Mouse (Mus musculus) neural tube, embryonic 11.5 days (tissue): ENCODE measurements around the gene Clic4. TPM values are rescaled to one million over a fixed set of nuclear protein-coding genes. Genes with fewer than 3 reads are reported as not detected.

Experiments
- ATAC-seq: fragments of 200-750 bp; cut with Nextera tagmentation; 2 replicates; pipeline ENCODE4 v1.8.0; 2017; ENCODE audit warnings: moderate number of reproducible peaks, mild to moderate bottlenecking, moderate TSS enrichment, moderate library complexity; ENCODE audit not compliant: insufficient read depth, low FRiP score, low TSS enrichment
- DNase-seq: peaks from one replicate; pipeline ENCODE4 v3.0.0-alpha.2; 2015; ENCODE audit warnings: low spot score
- H3K27ac ChIP-seq: fragments of 300-500 bp; sonication (generic); 2 replicates; pipeline ENCODE4 v1.5.1; 2014; ENCODE audit warnings: low read depth, mild to moderate bottlenecking, low read length
- H3K27me3 ChIP-seq: fragments of 300-500 bp; sonication (generic); 2 replicates; pipeline ENCODE4 v1.6.1; 2014; ENCODE audit warnings: mild to moderate bottlenecking, low read length, mixed read lengths; ENCODE audit not compliant: control insufficient read depth, insufficient read depth
- H3K36me3 ChIP-seq: fragments of 300-500 bp; sonication (generic); 2 replicates; pipeline ENCODE4 v1.6.1; 2014; ENCODE audit warnings: mild to moderate bottlenecking, low read length, moderate library complexity, mixed read lengths; ENCODE audit not compliant: control insufficient read depth, insufficient read depth
- H3K4me1 ChIP-seq: fragments of 300-500 bp; sonication (generic); 2 replicates; pipeline ENCODE4 v1.6.1; 2014; ENCODE audit warnings: low read length, mixed read lengths; ENCODE audit not compliant: control insufficient read depth, insufficient read depth
- H3K4me2 ChIP-seq: fragments of 300-500 bp; sonication (generic); 2 replicates; pipeline ENCODE4 v1.6.1; 2014; ENCODE audit warnings: low read depth, mild to moderate bottlenecking, moderate library complexity
- H3K4me3 ChIP-seq: fragments of 300-500 bp; sonication (generic); 2 replicates; pipeline ENCODE4 v1.5.1; 2014; ENCODE audit warnings: low read depth, low read length
- H3K9ac ChIP-seq: fragments of 300-500 bp; sonication (generic); 2 replicates; pipeline ENCODE4 v1.6.1; 2014; ENCODE audit warnings: mild to moderate bottlenecking, low read length
- H3K9me3 ChIP-seq: fragments of 300-500 bp; sonication (generic); 2 replicates; pipeline ENCODE4 v1.6.1; 2016; ENCODE audit warnings: low read length; ENCODE audit not compliant: control insufficient read depth
- WGBS: fragments of 180-500 bp; shearing (Covaris S2); extraction: QIAGEN DNeasy Blood & Tissue Kit; methylation state at CpG from one replicate; pipeline ENCODE4 v1.1.7; 2014; 5-methylcytosine and 5-hydroxymethylcytosine counted together
- polyA plus RNA-seq: library from polyadenylated mRNA; unstranded; fragments of >200 nt; fragmentation: Nextera tagmentation; extraction: Ambion mirVana; gene quantifications from 2 replicates; pipeline ENCODE4 v1.2.1, GENCODE M21; 2014

Clic4 gene
- polyA plus RNA-seq, 1 experiment from 2014 or later: 157 TPM

- Histone ChIP-seq H3K27ac (no peak overlapping the region), H3K36me3 (no peaks in the 10 kb centered on the region), H3K27me3 (no peaks in the 10 kb centered on the region), H3K4me2 (no peak overlapping the region), H3K9me3 (no peaks in the 10 kb centered on the region), H3K9ac (no peak overlapping the region), H3K4me3 (no peak overlapping the region), H3K4me1 (no peaks in the 10 kb centered on the region; the same call in 1 of the 2 replicates)
- DNase-seq: no peak
- 74% methylated on average over 5 of the region's 5 CpGs for WGBS
- ATAC-seq: no peak
Observed at GRCm38 (mm10) chr4:135309726-135310125, 37.1 kb upstream of the Clic4 start.

DNA sequence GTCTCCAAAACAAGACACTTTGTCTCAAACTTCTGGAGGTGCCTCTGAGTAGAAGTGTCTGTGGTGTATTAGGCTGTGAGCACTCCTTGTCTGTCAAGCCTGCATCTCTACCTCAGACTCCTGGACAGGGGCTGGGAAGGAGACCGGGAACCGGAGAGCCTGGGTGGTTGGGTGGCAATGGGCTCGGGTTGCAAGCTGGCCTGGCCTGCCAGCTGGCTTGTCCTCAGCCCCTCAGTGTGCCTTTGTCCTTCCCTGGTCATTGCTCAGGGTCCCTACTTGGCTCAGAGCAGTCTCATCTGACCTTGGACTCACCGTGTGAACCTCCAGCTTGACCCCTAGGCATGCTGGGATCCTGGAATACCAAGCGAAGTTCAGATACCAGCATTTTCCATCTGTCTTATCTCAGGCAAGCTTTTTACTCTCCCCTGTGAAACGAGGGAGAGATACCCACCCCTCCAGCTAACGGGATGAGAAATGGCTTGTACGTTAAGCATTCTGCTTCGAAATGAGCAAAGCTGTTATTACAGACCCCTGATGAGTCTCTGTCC lies 36.6 kb upstream of the Clic4 start:
- ATAC-seq (no peak), DNase-seq (no peak)
- Histone ChIP-seq H3K4me1 (no peaks in the 10 kb centered on the region; the same call in 1 of the 2 replicates), H3K4me2 (no peak overlapping the region), H3K9me3 (no peaks in the 10 kb centered on the region), H3K27ac (no peak overlapping the region), H3K27me3 (no peaks in the 10 kb centered on the region), H3K4me3 (no peak overlapping the region), H3K36me3 (no peaks in the 10 kb centered on the region), H3K9ac (no peak overlapping the region)
- WGBS: 71% methylated on average over 9 of the region's 9 CpGs

DNA sequence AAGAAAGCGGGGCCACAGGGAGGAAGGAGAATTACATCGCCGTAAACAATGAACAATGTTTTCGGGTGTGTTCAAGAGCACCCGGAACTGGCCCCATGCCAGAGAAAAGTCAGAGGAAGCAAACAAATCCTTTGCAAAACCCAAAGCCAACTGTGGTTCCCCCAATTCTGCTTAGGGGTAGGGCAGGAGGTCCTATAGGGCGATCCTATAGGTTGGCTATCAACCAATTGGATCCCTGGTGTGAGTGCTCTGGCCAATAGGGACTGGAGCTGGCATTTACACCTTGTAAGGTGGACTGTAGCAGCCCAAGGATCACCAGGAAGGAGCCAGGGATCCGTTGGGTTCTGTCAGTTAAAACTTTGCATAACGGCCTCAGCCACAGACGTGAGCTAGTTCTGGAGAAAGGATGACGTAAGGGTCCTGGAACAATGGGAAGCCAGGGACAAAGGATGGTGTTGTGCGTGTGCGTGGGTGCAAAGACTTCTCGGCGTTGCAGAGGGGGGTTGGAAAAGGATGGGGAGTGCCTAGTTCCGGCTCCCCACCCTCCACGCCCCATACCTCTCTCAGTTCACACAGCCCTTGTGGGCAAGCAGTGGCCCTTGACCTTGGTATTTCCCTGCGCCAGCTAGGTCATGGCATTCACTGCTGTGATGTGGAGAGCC lies 34.5 kb upstream of the Clic4 start:
- WGBS: 39% methylated on average over 17 of the region's 17 CpGs
- no peaks in the 10 kb centered on the region; the same call in 1 of the 2 replicates for H3K4me1 ChIP-seq
- H3K36me3 ChIP-seq: no peaks in the 10 kb centered on the region
- H3K9ac ChIP-seq: peak overlapping the region; percentile 35
- no peak overlapping the region for H3K4me3 ChIP-seq
- ATAC-seq (peak; percentile 45; the same call in 1 of the 2 replicates), DNase-seq (peak; percentile 19)
- no peak overlapping the region for H3K27ac ChIP-seq
- no peaks in the 10 kb centered on the region for H3K9me3 ChIP-seq
- no peaks in the 10 kb centered on the region for H3K27me3 ChIP-seq
- H3K4me2 ChIP-seq: peak overlapping the region; percentile 24

- no peaks in the 10 kb centered on the region for H3K9me3 ChIP-seq
- 66% methylated on average over 4 of the region's 4 CpGs for WGBS
- no peaks in the 10 kb centered on the region for H3K36me3 ChIP-seq
- ATAC-seq: no peak
- H3K4me2 ChIP-seq: no peak overlapping the region
- DNase-seq: no peak
- no peaks in the 10 kb centered on the region for H3K27me3 ChIP-seq
- H3K27ac ChIP-seq: no peak overlapping the region
- no peaks in the 10 kb centered on the region; the same call in 1 of the 2 replicates for H3K4me1 ChIP-seq
- no peak overlapping the region for H3K4me3 ChIP-seq
- H3K9ac ChIP-seq: no peak overlapping the region
Observed at GRCm38 (mm10) chr4:135306533-135306932, 33.9 kb upstream of the Clic4 start.

GRCm38 (mm10) chr4:135302261-135302660 lies 29.6 kb upstream of the Clic4 start:
- Histone ChIP-seq H3K4me3 (no peak overlapping the region), H3K9ac (no peak overlapping the region), H3K36me3 (no peaks in the 10 kb centered on the region), H3K9me3 (no peaks in the 10 kb centered on the region), H3K4me2 (no peak overlapping the region), H3K27ac (no peak overlapping the region), H3K27me3 (no peaks in the 10 kb centered on the region), H3K4me1 (no peaks in the 10 kb centered on the region; the same call in 1 of the 2 replicates)
- no peak for DNase-seq
- no peak for ATAC-seq
- 90% methylated on average over 10 of the region's 10 CpGs for WGBS

GRCm38 (mm10) chr4:135301166-135301565 lies 28.6 kb upstream of the Clic4 start:
- no peaks in the 10 kb centered on the region for H3K4me1 ChIP-seq
- no peak overlapping the region for H3K9ac ChIP-seq
- H3K9me3 ChIP-seq: no peaks in the 10 kb centered on the region
- H3K36me3 ChIP-seq: no peaks in the 10 kb centered on the region
- H3K4me2 ChIP-seq: no peak overlapping the region
- no peak overlapping the region for H3K4me3 ChIP-seq
- H3K27ac ChIP-seq: no peak overlapping the region
- WGBS: 98% methylated on average over 3 of the region's 3 CpGs
- ATAC-seq (no peak), DNase-seq (no peak)
- no peaks in the 10 kb centered on the region for H3K27me3 ChIP-seq

DNA sequence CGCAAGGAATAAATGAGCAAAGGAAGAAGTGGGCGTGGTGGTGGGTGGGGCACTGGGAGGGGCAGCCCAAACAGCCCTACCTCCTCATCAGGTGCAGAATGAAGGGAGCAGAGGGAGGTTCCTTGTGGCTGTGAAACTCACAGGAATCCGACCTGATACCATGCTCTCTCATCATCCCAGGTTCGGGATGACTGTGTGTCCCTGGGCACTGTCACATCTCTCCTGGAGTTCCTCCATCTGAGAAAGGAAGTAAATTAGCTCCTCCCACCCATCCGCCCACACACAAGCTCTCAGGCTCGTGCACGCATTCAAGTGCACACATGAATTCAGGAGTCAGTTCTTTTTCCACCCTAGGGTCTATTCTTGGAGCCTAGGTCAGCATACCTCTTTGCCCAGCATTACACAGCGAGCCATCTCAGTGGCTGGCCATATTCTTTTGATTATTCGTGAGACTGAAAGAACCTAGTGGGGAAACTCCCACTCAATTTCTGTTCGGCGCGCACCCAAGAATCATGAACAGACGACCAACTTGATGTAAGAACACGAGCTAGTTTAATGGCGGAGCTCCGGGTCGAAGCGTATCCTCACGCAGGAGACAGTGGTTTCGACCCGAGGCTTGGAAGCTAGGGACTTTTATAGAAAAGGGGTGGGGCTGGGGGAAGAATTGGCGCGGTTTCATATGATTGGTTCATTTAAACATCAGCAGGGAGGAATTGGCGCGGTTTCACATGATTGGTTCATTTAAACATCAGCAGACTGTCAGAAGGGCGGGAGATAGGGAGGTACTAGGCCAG lies 27.8 kb upstream of the Clic4 start:
- no peak overlapping the region for H3K4me3 ChIP-seq
- no peak overlapping the region for H3K4me2 ChIP-seq
- H3K9ac ChIP-seq: no peak overlapping the region
- H3K27ac ChIP-seq: no peak overlapping the region
- H3K36me3 ChIP-seq: no peaks in the 10 kb centered on the region
- H3K27me3 ChIP-seq: no peaks in the 10 kb centered on the region
- no peak for DNase-seq
- no peaks in the 10 kb centered on the region for H3K9me3 ChIP-seq
- no peak for ATAC-seq
- H3K4me1 ChIP-seq: no peaks in the 10 kb centered on the region
- 92% methylated on average over 26 of the region's 26 CpGs for WGBS

GRCm38 (mm10) chr4:135298680-135299079 lies 26.1 kb upstream of the Clic4 start:
- whole genome bisulfite sequencing: 95% methylated on average over 10 of the region's 10 CpGs
- Histone ChIP-seq H3K4me1 (no peaks in the 10 kb centered on the region), H3K27ac (no peak overlapping the region), H3K27me3 (no peaks in the 10 kb centered on the region), H3K4me2 (no peak overlapping the region), H3K9ac (no peak overlapping the region), H3K9me3 (no peaks in the 10 kb centered on the region), H3K4me3 (no peak overlapping the region), H3K36me3 (no peaks in the 10 kb centered on the region)
- ATAC-seq (no peak), DNase-seq (no peak)
